Mouse (Mus musculus) ES-Bruce4 (cell line): ENCODE results near the gene Adnp. TPM values are rescaled to one million over a fixed set of nuclear protein-coding genes. Genes with fewer than 3 reads are reported as not detected.
A peak's percentile ranks its signal among the peaks of the same experiment; 100 is the strongest.

Experiments
- H3K27ac ChIP-seq: 2 replicates; pipeline ENCODE4 v1.5.1; 2012; ENCODE audit warnings: low read length, inconsistent platforms; ENCODE audit not compliant: insufficient read depth
- H3K27me3 ChIP-seq: 2 replicates; pipeline ENCODE4 v1.6.1; 2012; ENCODE audit warnings: mild to moderate bottlenecking, low read length, inconsistent platforms; ENCODE audit not compliant: control insufficient read depth, poor library complexity, insufficient read depth, severe bottlenecking
- H3K36me3 ChIP-seq: 2 replicates; pipeline ENCODE4 v1.6.1; 2012; ENCODE audit warnings: inconsistent platforms, mild to moderate bottlenecking, low read length, moderate library complexity; ENCODE audit not compliant: control insufficient read depth, poor library complexity, insufficient read depth, severe bottlenecking
- H3K4me1 ChIP-seq: one replicate; pipeline ENCODE4 v1.8.1; 2011; ENCODE audit warnings: low read length; ENCODE audit not compliant: control insufficient read depth, insufficient read depth
- H3K4me3 ChIP-seq: 2 replicates; pipeline ENCODE4 v1.5.1; 2011; ENCODE audit warnings: low read depth, mild to moderate bottlenecking, low read length
- H3K9ac ChIP-seq: 2 replicates; pipeline ENCODE4 v1.6.1; 2012; ENCODE audit warnings: low read depth, mild to moderate bottlenecking, inconsistent platforms; ENCODE audit not compliant: poor library complexity, severe bottlenecking
- H3K9me3 ChIP-seq: replicated peaks from 2 replicates; pipeline ENCODE4 v1.6.1; 2012; ENCODE audit warnings: mild to moderate bottlenecking, low read length, inconsistent platforms; ENCODE audit not compliant: control insufficient read depth, poor library complexity, insufficient read depth, severe bottlenecking
- CTCF ChIP-seq: IDR thresholded peaks from one replicate; pipeline ENCODE4 v1.8.1; 2011; ENCODE audit warnings: low read depth, low read length
- EP300 ChIP-seq: IDR thresholded peaks from 2 replicates; pipeline ENCODE4 v1.6.1; 2011; ENCODE audit warnings: low read depth, low read length; ENCODE audit not compliant: insufficient read depth
- POLR2A ChIP-seq: IDR thresholded peaks from one replicate; pipeline ENCODE4 v1.8.1; 2011; ENCODE audit warnings: low read length; ENCODE audit not compliant: insufficient read depth
- polyA plus RNA-seq: library from polyadenylated mRNA; stranded (reverse); fragments of >200 nt; gene quantifications from 2 replicates; pipeline ENCODE4 v1.2.4, GENCODE M21; 2011; ENCODE audit warnings: low read depth; ENCODE audit not compliant: missing spikeins, insufficient read depth, insufficient read length

Adnp gene
- polyA plus RNA-seq, 1 experiment = 72.7 TPM

GRCm38 (mm10) chr2:168213788-168214397 is 7.0 kb upstream of the Adnp start:
- H3K4me1 ChIP-seq = peaks cover 1% of the 10 kb centered on the region
- TF ChIP-seq CTCF (peak; percentile 66), EP300 (no peak)
- 0 out of 2 replicates have a peak overlapping the region, but pooled peaks have one; percentile 17 for H3K27ac ChIP-seq
- H3K9ac ChIP-seq = no peak overlapping the region
- H3K4me3 ChIP-seq = no peak overlapping the region
- H3K27me3 ChIP-seq = no peaks in the 10 kb centered on the region
- no peaks in the 10 kb centered on the region for H3K9me3 ChIP-seq
- peaks cover 39% of the 10 kb centered on the region for H3K36me3 ChIP-seq

GRCm38 (mm10) chr2:168207883-168208282 is 971 bp upstream of the Adnp start:
- no peaks in the 10 kb centered on the region for H3K27me3 ChIP-seq
- no peak overlapping the region for H3K4me3 ChIP-seq
- peak overlapping the region; percentile 10; the same call in 1 of the 2 replicates for H3K27ac ChIP-seq
- peaks cover 1% of the 10 kb centered on the region for H3K4me1 ChIP-seq
- H3K9ac ChIP-seq = no peak overlapping the region
- no peaks in the 10 kb centered on the region for H3K9me3 ChIP-seq
- no peak for TF ChIP-seq EP300
- TF ChIP-seq POLR2A = no peak
- TF ChIP-seq CTCF = no peak
- peaks cover 42% of the 10 kb centered on the region for H3K36me3 ChIP-seq

GRCm38 (mm10) chr2:168205681-168206631 is 956 bp downstream of the Adnp start:
- Histone ChIP-seq H3K4me3 (peak overlapping the region; percentile 79), H3K4me1 (peaks cover 1% of the 10 kb centered on the region), H3K9me3 (no peaks in the 10 kb centered on the region), H3K27me3 (no peaks in the 10 kb centered on the region), H3K9ac (peak overlapping the region; percentile 99), H3K36me3 (peaks cover 28% of the 10 kb centered on the region), H3K27ac (peak overlapping the region; percentile 51; the same call in 1 of the 2 replicates)
- TF ChIP-seq EP300 (no peak), CTCF (no peak)

- peak overlapping the region; percentile 99 for H3K9ac ChIP-seq
- H3K9me3 ChIP-seq = no peaks in the 10 kb centered on the region
- no peaks in the 10 kb centered on the region for H3K27me3 ChIP-seq
- H3K4me3 ChIP-seq = peak overlapping the region; percentile 79
- TF ChIP-seq CTCF (peak; percentile 100), EP300 (peak; percentile 85), POLR2A (no peak)
- H3K36me3 ChIP-seq = peaks cover 25% of the 10 kb centered on the region
- peak overlapping the region; percentile 16; the same call in 1 of the 2 replicates for H3K27ac ChIP-seq
- H3K4me1 ChIP-seq = peaks cover 1% of the 10 kb centered on the region
These were observed 1.6 kb downstream of the Adnp start for GRCm38 (mm10) chr2:168205265-168205664.

GRCm38 (mm10) chr2:168204476-168204999 is 2.4 kb downstream of the Adnp start:
- H3K27ac ChIP-seq = no peak overlapping the region
- H3K4me3 ChIP-seq = peak overlapping the region; percentile 41
- H3K4me1 ChIP-seq = peaks cover 1% of the 10 kb centered on the region
- H3K9ac ChIP-seq = peak overlapping the region; percentile 28; the same call in 1 of the 2 replicates
- H3K36me3 ChIP-seq = peaks cover 26% of the 10 kb centered on the region
- no peaks in the 10 kb centered on the region for H3K9me3 ChIP-seq
- TF ChIP-seq CTCF = no peak
- no peak for TF ChIP-seq POLR2A
- no peak for TF ChIP-seq EP300
- H3K27me3 ChIP-seq = no peaks in the 10 kb centered on the region
